Mouse (Mus musculus): ENCODE data around the gene 6030445D17Rik.

- no peak for TF ChIP-seq POLR2A (IDR thresholded peaks at IDR 0.05; ENCODE audit: borderline replicate concordance, control insufficient read depth, low read depth, low read length)
- no peak for TF ChIP-seq CTCF (IDR thresholded peaks at IDR 0.05; ENCODE audit: control insufficient read depth, insufficient read depth, low read length)
Observed at GRCm38 (mm10) chr4:136449795-136450194, 12.3 kb upstream of the 6030445D17Rik start.

All from bone marrow, adult 2 months (tissue).